Comparison of ENCODE assay signal across 10 mouse cellular contexts in the genomic region with DNA sequence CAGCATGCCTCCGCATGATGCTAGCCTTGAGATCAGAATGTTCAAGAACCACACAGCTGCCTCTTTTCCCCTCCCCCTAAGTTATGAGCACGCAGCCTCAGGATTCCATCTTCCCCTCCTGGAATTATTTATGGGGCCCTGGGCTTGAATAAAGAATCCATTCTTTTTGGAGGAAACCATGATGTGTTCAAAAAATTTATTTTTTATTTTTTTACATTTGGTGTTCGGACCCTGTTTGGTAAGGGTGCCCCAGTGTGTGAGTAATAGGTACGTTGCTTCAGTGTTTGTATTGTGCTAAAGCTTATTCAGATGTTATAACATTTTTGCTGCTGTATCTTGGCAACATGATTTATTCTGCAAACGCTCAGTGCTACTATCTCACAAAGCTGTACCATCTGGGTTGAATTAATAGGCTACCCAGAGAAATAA.
DNase-seq lines count a peak whose midpoint lies in the region; ATAC-seq lines count a peak whose summit lies in the region.
"Had no signal": no experiment of that assay in that cellular context is flagged by ENCODE, and none has a peak within 500 bp of the region (broad histone marks: within the 10 kb centered on the region; RNA-seq: fewer than 3 reads in every experiment).

No protein-coding gene starts in this region.

- 0 out of 2 replicates have a peak, but pooled peaks have one; percentile 37 for ATAC-seq in embryonic facial prominence, embryonic 14.5 days (ENCODE audit: low read depth)
- peak; percentile 59; the same call in 1 of the 2 replicates for ATAC-seq in hindbrain, embryonic 14.5 days (ENCODE audit: low FRiP score)
- peak; percentile 63 for ATAC-seq in midbrain, embryonic 16.5 days

- 27% methylated on average over 5 of the region's 5 CpGs for WGBS in embryonic facial prominence, embryonic 14.5 days
- 10% methylated on average over 5 of the region's 5 CpGs for WGBS in hindbrain, embryonic 14.5 days
- WGBS in midbrain, embryonic 16.5 days, result 8% methylated on average over 5 of the region's 5 CpGs

- no peak overlapping the region for H3K4me3 ChIP-seq in embryonic facial prominence, embryonic 14.5 days (ENCODE audit: low read depth, low read length)
- no peak overlapping the region for H3K4me3 ChIP-seq in hindbrain, embryonic 14.5 days (replicated peaks; ENCODE audit: low read length)
- no peak overlapping the region for H3K4me3 ChIP-seq in midbrain, embryonic 16.5 days (ENCODE audit: low read depth, low read length)
- H3K4me3 ChIP-seq: liver, embryonic 13.5 days; megakaryocyte, embryonic 14.5 days had no signal

- H3K4me1 ChIP-seq in embryonic facial prominence, embryonic 14.5 days (ENCODE audit: control insufficient read depth, insufficient read depth, low read length), result peaks cover 18% of the 10 kb centered on the region
- H3K4me1 ChIP-seq in hindbrain, embryonic 14.5 days (replicated peaks; ENCODE audit: control insufficient read depth, insufficient read depth, low read length), result peaks cover 42% of the 10 kb centered on the region
- H3K4me1 ChIP-seq in midbrain, embryonic 16.5 days (ENCODE audit: control insufficient read depth, insufficient read depth, low read length), result peaks cover 43% of the 10 kb centered on the region
- H3K4me1 ChIP-seq: liver, embryonic 13.5 days; megakaryocyte, embryonic 14.5 days had no signal

- H3K27ac ChIP-seq in embryonic facial prominence, embryonic 14.5 days (replicated peaks; ENCODE audit: low read depth, low read length), result no peak overlapping the region
- H3K27ac ChIP-seq in hindbrain, embryonic 14.5 days, result peak overlapping the region; percentile 92
- H3K27ac ChIP-seq in midbrain, embryonic 16.5 days (ENCODE audit: low read length), result peak overlapping the region; percentile 92
- H3K27ac ChIP-seq: liver, embryonic 13.5 days had no signal

- H3K36me3 ChIP-seq in embryonic facial prominence, embryonic 14.5 days (ENCODE audit: control insufficient read depth, insufficient read depth, low read length), result no peaks in the 10 kb centered on the region
- no peaks in the 10 kb centered on the region for H3K36me3 ChIP-seq in hindbrain, embryonic 14.5 days (replicated peaks; ENCODE audit: control insufficient read depth, insufficient read depth)
- no peaks in the 10 kb centered on the region for H3K36me3 ChIP-seq in midbrain, embryonic 16.5 days (ENCODE audit: control insufficient read depth, insufficient read depth, low read length)
- H3K36me3 ChIP-seq: liver, embryonic 13.5 days had no signal

- H3K9me3 ChIP-seq in embryonic facial prominence, embryonic 14.5 days (ENCODE audit: control insufficient read depth, low read length), result no peaks in the 10 kb centered on the region
- H3K9me3 ChIP-seq in hindbrain, embryonic 14.5 days (ENCODE audit: control insufficient read depth, low read length), result no peaks in the 10 kb centered on the region
- no peaks in the 10 kb centered on the region for H3K9me3 ChIP-seq in midbrain, embryonic 16.5 days (replicated peaks; ENCODE audit: control insufficient read depth, low read length, poor library complexity, severe bottlenecking)
- H3K9me3 ChIP-seq: liver, embryonic 13.5 days had no signal

- H3K27me3 ChIP-seq in embryonic facial prominence, embryonic 14.5 days (replicated peaks; ENCODE audit: control insufficient read depth, insufficient read depth, low read length), result no peaks in the 10 kb centered on the region
- H3K27me3 ChIP-seq in hindbrain, embryonic 14.5 days (ENCODE audit: control insufficient read depth, insufficient read depth, low read length), result no peaks in the 10 kb centered on the region
- no peaks in the 10 kb centered on the region for H3K27me3 ChIP-seq in midbrain, embryonic 16.5 days (ENCODE audit: control insufficient read depth, insufficient read depth, low read depth, low read length)
- H3K27me3 ChIP-seq: liver, embryonic 13.5 days; megakaryocyte, embryonic 14.5 days had no signal

- peak; percentile 72 for DNase-seq in embryo, embryonic 10.5 days (ENCODE audit: low spot score)
- DNase-seq in embryonic facial prominence, embryonic 14.5 days (ENCODE audit: low spot score), result peak; percentile 64
- peak; percentile 69 for DNase-seq in hindbrain, embryonic 14.5 days (ENCODE audit: low spot score)
- no peak for DNase-seq in layer of hippocampus, adult 11-12 months (ENCODE audit: low spot score)
- no peak for DNase-seq in heart, postnatal 36 days
- no peak for DNase-seq in adrenal gland, adult 2 months
- DNase-seq: cerebellum, adult 2 months; liver, embryonic 13.5 days had no signal

- H3K9ac ChIP-seq in embryonic facial prominence, embryonic 14.5 days (ENCODE audit: low read depth, low read length), result no peak overlapping the region
- H3K9ac ChIP-seq in hindbrain, embryonic 14.5 days, result no peak overlapping the region
- no peak overlapping the region for H3K9ac ChIP-seq in midbrain, embryonic 16.5 days (ENCODE audit: low read depth, low read length)
- H3K9ac ChIP-seq: liver, embryonic 13.5 days had no signal

- peak overlapping the region; percentile 49; the same call in 1 of the 2 replicates for H3K4me2 ChIP-seq in embryonic facial prominence, embryonic 14.5 days (ENCODE audit: low read depth, low read length)
- peak overlapping the region; percentile 50; the same call in 1 of the 2 replicates for H3K4me2 ChIP-seq in hindbrain, embryonic 14.5 days (replicated peaks)
- peak overlapping the region; percentile 17; the same call in 1 of the 2 replicates for H3K4me2 ChIP-seq in midbrain, embryonic 16.5 days (ENCODE audit: low read length)
- H3K4me2 ChIP-seq: liver, embryonic 13.5 days had no signal

- intact Hi-C loops in heart, postnatal 36 days (cut with DNase I), result no loop called here

Comparison
In these comparisons a context has a peak if more than half of its experiments do, and no peak if none do; other contexts are left out.
1. DNase-seq: peak in embryo, embryonic 10.5 days (single experiment), embryonic facial prominence, embryonic 14.5 days (single experiment) and hindbrain, embryonic 14.5 days (single experiment); none in layer of hippocampus, adult 11-12 months (single experiment), heart, postnatal 36 days (0 of 2) and adrenal gland, adult 2 months (single experiment).
2. Peak in every context shown above with its lines, with median percentiles within 50 percentile points of each other: ATAC-seq and H3K4me2 ChIP-seq.